Mouse (Mus musculus) midbrain, embryonic 13.5 days (tissue): ENCODE results near the gene Rftn1. TPM values are rescaled to one million over a fixed set of nuclear protein-coding genes. Genes with fewer than 3 reads are reported as not detected.
A peak's percentile ranks its signal among the peaks of the same experiment; 100 is the strongest.

Experiments
- ATAC-seq: fragments of 200-750 bp; cut with Nextera tagmentation; 2 replicates; pipeline ENCODE4 v1.8.0; 2017; ENCODE audit warnings: mild to moderate bottlenecking, moderate TSS enrichment, moderate library complexity
- H3K27ac ChIP-seq: fragments of 300-500 bp; sonication (generic); 2 replicates; pipeline ENCODE4 v1.5.1; 2015; ENCODE audit warnings: inconsistent platforms, mild to moderate bottlenecking, moderate library complexity
- H3K27me3 ChIP-seq: fragments of 300-500 bp; sonication (generic); 2 replicates; pipeline ENCODE4 v1.6.1; 2015; ENCODE audit warnings: mild to moderate bottlenecking, inconsistent platforms
- H3K36me3 ChIP-seq: fragments of 300-500 bp; sonication (generic); 2 replicates; pipeline ENCODE4 v1.6.1; 2015; ENCODE audit warnings: mild to moderate bottlenecking, inconsistent platforms
- H3K4me1 ChIP-seq: fragments of 300-500 bp; sonication (generic); replicated peaks from 2 replicates; pipeline ENCODE4 v1.6.1; 2015; ENCODE audit warnings: inconsistent platforms
- H3K4me2 ChIP-seq: fragments of 300-500 bp; sonication (generic); replicated peaks from 2 replicates; pipeline ENCODE4 v1.6.1; 2015; ENCODE audit warnings: moderate library complexity, mild to moderate bottlenecking, inconsistent platforms
- H3K4me3 ChIP-seq: fragments of 300-500 bp; sonication (generic); replicated peaks from 2 replicates; pipeline ENCODE4 v1.5.1; 2015; ENCODE audit warnings: mild to moderate bottlenecking, inconsistent platforms
- H3K9ac ChIP-seq: fragments of 300-500 bp; sonication (generic); replicated peaks from 2 replicates; pipeline ENCODE4 v1.6.1; 2015; ENCODE audit warnings: mild to moderate bottlenecking, inconsistent platforms
- H3K9me3 ChIP-seq: fragments of 300-500 bp; sonication (generic); 2 replicates; pipeline ENCODE4 v1.6.1; 2016; ENCODE audit warnings: mild to moderate bottlenecking, inconsistent platforms
- WGBS: fragments of 180-500 bp; shearing (Covaris S2); methylation state at CpG from one replicate; pipeline ENCODE4 v1.1.7; 2015; 5-methylcytosine and 5-hydroxymethylcytosine counted together
- polyA plus RNA-seq: library from polyadenylated mRNA; unstranded; fragments of >200 nt; fragmentation: Nextera tagmentation; extraction: Ambion mirVana; gene quantifications from 2 replicates; pipeline ENCODE4 v1.2.1, GENCODE M21; 2015

Gene Rftn1
- polyA plus RNA-seq, 1 experiment from 2014 or later, result 10.9 TPM

- Histone ChIP-seq H3K4me1 (peaks cover 7% of the 10 kb centered on the region), H3K4me3 (no peak overlapping the region), H3K27me3 (no peaks in the 10 kb centered on the region), H3K36me3 (no peaks in the 10 kb centered on the region), H3K4me2 (no peak overlapping the region), H3K9ac (no peak overlapping the region), H3K27ac (no peak overlapping the region), H3K9me3 (no peaks in the 10 kb centered on the region)
- 90% methylated on average over 10 of the region's 10 CpGs for WGBS
- ATAC-seq, result no peak
These were observed 55.0 kb downstream of the Rftn1 start for GRCm38 (mm10) chr17:50135466-50135865.

GRCm38 (mm10) chr17:50131698-50132097 is 58.8 kb downstream of the Rftn1 start:
- Histone ChIP-seq H3K27ac (no peak overlapping the region), H3K4me1 (peaks cover 10% of the 10 kb centered on the region; the same call in 1 of the 2 replicates), H3K9ac (no peak overlapping the region), H3K27me3 (no peaks in the 10 kb centered on the region), H3K9me3 (no peaks in the 10 kb centered on the region), H3K36me3 (no peaks in the 10 kb centered on the region), H3K4me2 (no peak overlapping the region), H3K4me3 (no peak overlapping the region)
- ATAC-seq, result no peak
- 83% methylated on average over 4 of the region's 4 CpGs for WGBS

GRCm38 (mm10) chr17:50130421-50130820 is 60.1 kb downstream of the Rftn1 start:
- WGBS, result 83% methylated on average over 4 of the region's 4 CpGs
- H3K4me3 ChIP-seq, result no peak overlapping the region
- H3K27ac ChIP-seq, result no peak overlapping the region
- no peaks in the 10 kb centered on the region for H3K36me3 ChIP-seq
- no peak overlapping the region for H3K9ac ChIP-seq
- H3K27me3 ChIP-seq, result no peaks in the 10 kb centered on the region
- H3K4me2 ChIP-seq, result no peak overlapping the region
- ATAC-seq, result no peak
- H3K4me1 ChIP-seq, result peaks cover 15% of the 10 kb centered on the region; the same call in 1 of the 2 replicates
- H3K9me3 ChIP-seq, result no peaks in the 10 kb centered on the region

GRCm38 (mm10) chr17:50128392-50128791 is 62.1 kb downstream of the Rftn1 start:
- no peaks in the 10 kb centered on the region for H3K27me3 ChIP-seq
- H3K4me1 ChIP-seq, result peaks cover 15% of the 10 kb centered on the region; the same call in 1 of the 2 replicates
- H3K27ac ChIP-seq, result no peak overlapping the region
- H3K36me3 ChIP-seq, result no peaks in the 10 kb centered on the region
- no peaks in the 10 kb centered on the region for H3K9me3 ChIP-seq
- no peak overlapping the region for H3K4me3 ChIP-seq
- no peak overlapping the region for H3K4me2 ChIP-seq
- ATAC-seq, result no peak
- H3K9ac ChIP-seq, result no peak overlapping the region
- 77% methylated on average over 3 of the region's 3 CpGs for WGBS

- H3K9me3 ChIP-seq, result no peaks in the 10 kb centered on the region
These were observed 63.2 kb downstream of the Rftn1 start for GRCm38 (mm10) chr17:50127045-50127813.

GRCm38 (mm10) chr17:50126545-50126944 is 63.9 kb downstream of the Rftn1 start:
- Histone ChIP-seq H3K4me3 (no peak overlapping the region), H3K4me1 (peaks cover 15% of the 10 kb centered on the region; the same call in 1 of the 2 replicates), H3K27ac (no peak overlapping the region), H3K4me2 (no peak overlapping the region), H3K9ac (no peak overlapping the region), H3K36me3 (no peaks in the 10 kb centered on the region), H3K9me3 (no peaks in the 10 kb centered on the region), H3K27me3 (no peaks in the 10 kb centered on the region)
- WGBS, result 22% methylated on average over 2 of the region's 2 CpGs
- ATAC-seq, result no peak

More at GRCm38 (mm10) chr17:50127045-50127813, 63.2 kb downstream of the Rftn1 start:
- Histone ChIP-seq H3K4me3 (no peak overlapping the region), H3K36me3 (no peaks in the 10 kb centered on the region), H3K4me1 (peaks cover 15% of the 10 kb centered on the region; the same call in 1 of the 2 replicates), H3K4me2 (no peak overlapping the region), H3K27me3 (no peaks in the 10 kb centered on the region), H3K9ac (no peak overlapping the region), H3K27ac (no peak overlapping the region)
- 68% methylated on average over 9 of the region's 9 CpGs for WGBS
- ATAC-seq, result no peak

GRCm38 (mm10) chr17:50125900-50126299 is 64.6 kb downstream of the Rftn1 start:
- 76% methylated on average over 5 of the region's 5 CpGs for WGBS
- H3K27me3 ChIP-seq, result no peaks in the 10 kb centered on the region
- H3K4me2 ChIP-seq, result no peak overlapping the region
- H3K27ac ChIP-seq, result no peak overlapping the region
- H3K9ac ChIP-seq, result no peak overlapping the region
- H3K36me3 ChIP-seq, result no peaks in the 10 kb centered on the region
- no peak overlapping the region for H3K4me3 ChIP-seq
- H3K9me3 ChIP-seq, result no peaks in the 10 kb centered on the region
- 0 out of 2 replicates have a peak, but pooled peaks have one; percentile 37 for ATAC-seq
- H3K4me1 ChIP-seq, result peaks cover 15% of the 10 kb centered on the region; the same call in 1 of the 2 replicates

GRCm38 (mm10) chr17:50125245-50125798 is 65.2 kb downstream of the Rftn1 start:
- H3K4me3 ChIP-seq, result no peak overlapping the region
- peaks cover 15% of the 10 kb centered on the region; the same call in 1 of the 2 replicates for H3K4me1 ChIP-seq
- H3K9me3 ChIP-seq, result no peaks in the 10 kb centered on the region
- H3K9ac ChIP-seq, result no peak overlapping the region
- ATAC-seq, result no peak
- H3K36me3 ChIP-seq, result no peaks in the 10 kb centered on the region
- H3K27ac ChIP-seq, result no peak overlapping the region
- no peak overlapping the region for H3K4me2 ChIP-seq
- no peaks in the 10 kb centered on the region for H3K27me3 ChIP-seq
- 82% methylated on average over 3 of the region's 3 CpGs for WGBS

- H3K9me3 ChIP-seq, result no peaks in the 10 kb centered on the region
- no peak overlapping the region for H3K9ac ChIP-seq
- H3K27me3 ChIP-seq, result no peaks in the 10 kb centered on the region
- no peak overlapping the region for H3K4me2 ChIP-seq
- peaks cover 15% of the 10 kb centered on the region; the same call in 1 of the 2 replicates for H3K4me1 ChIP-seq
- ATAC-seq, result no peak
- no peak overlapping the region for H3K27ac ChIP-seq
- H3K4me3 ChIP-seq, result no peak overlapping the region
- no peaks in the 10 kb centered on the region for H3K36me3 ChIP-seq
- 85% methylated on average over 4 of the region's 4 CpGs for WGBS
These were observed 65.8 kb downstream of the Rftn1 start for GRCm38 (mm10) chr17:50124708-50125107.

GRCm38 (mm10) chr17:50122555-50122954 is 67.9 kb downstream of the Rftn1 start:
- no peak for ATAC-seq
- Histone ChIP-seq H3K9me3 (no peaks in the 10 kb centered on the region), H3K36me3 (no peaks in the 10 kb centered on the region), H3K27me3 (no peaks in the 10 kb centered on the region), H3K4me1 (0 out of 2 replicates have a peak, but pooled peaks cover 5% of the 10 kb centered on the region), H3K9ac (no peak overlapping the region), H3K4me3 (no peak overlapping the region), H3K4me2 (no peak overlapping the region), H3K27ac (no peak overlapping the region)
- WGBS, result 88% methylated on average over 8 of the region's 8 CpGs

- Histone ChIP-seq H3K36me3 (no peaks in the 10 kb centered on the region), H3K9me3 (no peaks in the 10 kb centered on the region), H3K27me3 (no peaks in the 10 kb centered on the region), H3K27ac (no peak overlapping the region), H3K4me2 (no peak overlapping the region), H3K4me1 (no peaks in the 10 kb centered on the region), H3K4me3 (no peak overlapping the region), H3K9ac (no peak overlapping the region)
- WGBS, result 92% methylated on average over 4 of the region's 4 CpGs
- no peak for ATAC-seq
These were observed 70.4 kb downstream of the Rftn1 start for GRCm38 (mm10) chr17:50120098-50120497.

GRCm38 (mm10) chr17:50117461-50117860 is 73.0 kb downstream of the Rftn1 start:
- Histone ChIP-seq H3K27ac (no peak overlapping the region), H3K4me2 (no peak overlapping the region), H3K4me3 (no peak overlapping the region), H3K9me3 (no peaks in the 10 kb centered on the region), H3K9ac (no peak overlapping the region), H3K4me1 (no peaks in the 10 kb centered on the region), H3K36me3 (no peaks in the 10 kb centered on the region), H3K27me3 (no peaks in the 10 kb centered on the region)
- WGBS, result 94% methylated on average over 7 of the region's 7 CpGs
- no peak for ATAC-seq
